Mouse (Mus musculus) kidney, adult 2 months (tissue): Measurements from ENCODE around the gene Arpc3.

Experiments used
- CTCF ChIP-seq: fragments of 200-500 bp; conservative IDR thresholded peaks from 2 replicates; pipeline ENCODE4 v1.5.1; 2011; ENCODE audit warnings: low read depth, mild to moderate bottlenecking, control low read depth, low read length, moderate library complexity, mixed read lengths; ENCODE audit not compliant: insufficient read depth, insufficient read length
- POLR2A ChIP-seq: fragments of 200-500 bp; IDR thresholded peaks from one replicate; pipeline ENCODE4 v1.6.1; 2011; ENCODE audit warnings: low read depth, low read length, control low read depth

GRCm38 (mm10) chr5:122400628-122401302 lies 9.1 kb downstream of the Arpc3 start:
- TF ChIP-seq POLR2A (no peak), CTCF (no peak)
